Mouse (Mus musculus) liver, embryonic 16.5 days (tissue): ENCODE data around the gene Il4i1. TPM values are rescaled to one million over a fixed set of nuclear protein-coding genes. Genes with fewer than 3 reads are reported as not detected.

Experiments
- ATAC-seq: fragments of 200-750 bp; cut with Nextera tagmentation; 2 replicates; pipeline ENCODE4 v1.8.0; 2017; ENCODE audit warnings: low read depth, mild to moderate bottlenecking, moderate number of reproducible peaks, moderate library complexity
- H3K27ac ChIP-seq: fragments of 300-500 bp; sonication (generic); 2 replicates; pipeline ENCODE4 v1.5.1; 2014; ENCODE audit warnings: mild to moderate bottlenecking, low read length
- H3K27me3 ChIP-seq: fragments of 300-500 bp; sonication (generic); 2 replicates; pipeline ENCODE4 v1.6.1; 2014; ENCODE audit warnings: low read depth, low read length, mixed read lengths; ENCODE audit not compliant: control insufficient read depth, insufficient read depth
- H3K36me3 ChIP-seq: fragments of 300-500 bp; sonication (generic); 2 replicates; pipeline ENCODE4 v1.6.1; 2014; ENCODE audit warnings: mild to moderate bottlenecking; ENCODE audit not compliant: control insufficient read depth, insufficient read depth
- H3K4me1 ChIP-seq: fragments of 300-500 bp; sonication (generic); 2 replicates; pipeline ENCODE4 v1.6.1; 2014; ENCODE audit warnings: low read depth, low read length, mixed read lengths; ENCODE audit not compliant: control insufficient read depth
- H3K4me2 ChIP-seq: fragments of 300-500 bp; sonication (generic); 2 replicates; pipeline ENCODE4 v1.6.1; 2014; ENCODE audit warnings: low read depth, low read length, mixed read lengths
- H3K4me3 ChIP-seq: fragments of 300-500 bp; sonication (generic); 2 replicates; pipeline ENCODE4 v1.5.1; 2014; ENCODE audit warnings: low read depth, mild to moderate bottlenecking, low read length
- H3K9ac ChIP-seq: fragments of 300-500 bp; sonication (generic); 2 replicates; pipeline ENCODE4 v1.6.1; 2014; ENCODE audit warnings: low read depth, low read length
- H3K9me3 ChIP-seq: fragments of 300-500 bp; sonication (generic); replicated peaks from 2 replicates; pipeline ENCODE4 v1.6.1; 2016; ENCODE audit warnings: low read length; ENCODE audit not compliant: control insufficient read depth
- WGBS: fragments of 180-500 bp; shearing (Covaris S2); extraction: QIAGEN DNeasy Blood & Tissue Kit; methylation state at CpG from one replicate; pipeline ENCODE4 v1.1.7; 2014; ENCODE audit not compliant: insufficient replicate concordance; 5-methylcytosine and 5-hydroxymethylcytosine counted together
- polyA plus RNA-seq: library from polyadenylated mRNA; unstranded; fragments of >200 nt; fragmentation: Nextera tagmentation; extraction: Ambion mirVana; gene quantifications from 2 replicates; pipeline ENCODE4 v1.2.1, GENCODE M21; 2015

Il4i1 gene
- polyA plus RNA-seq, 1 experiment from 2014 or later, result 0.34 TPM

- Histone ChIP-seq H3K9ac (no peak overlapping the region), H3K9me3 (no peaks in the 10 kb centered on the region), H3K27ac (no peak overlapping the region), H3K27me3 (no peaks in the 10 kb centered on the region; the same call in 1 of the 2 replicates), H3K36me3 (no peaks in the 10 kb centered on the region), H3K4me1 (no peaks in the 10 kb centered on the region), H3K4me2 (no peak overlapping the region), H3K4me3 (no peak overlapping the region)
- ATAC-seq, result no peak
- WGBS, result 70% methylated on average over 6 of the region's 6 CpGs
These were observed 23.4 kb upstream of the Il4i1 start for GRCm38 (mm10) chr7:44792781-44793180.

GRCm38 (mm10) chr7:44808927-44809326, 7.3 kb upstream of the Il4i1 start:
- peaks cover 7% of the 10 kb centered on the region; the same call in 1 of the 2 replicates for H3K36me3 ChIP-seq
- no peaks in the 10 kb centered on the region for H3K27me3 ChIP-seq
- H3K4me1 ChIP-seq, result no peaks in the 10 kb centered on the region; the same call in 1 of the 2 replicates
- 46% methylated on average over 2 of the region's 2 CpGs for whole genome bisulfite sequencing
- H3K27ac ChIP-seq, result no peak overlapping the region
- H3K9ac ChIP-seq, result no peak overlapping the region
- no peak overlapping the region for H3K4me2 ChIP-seq
- no peak for ATAC-seq
- no peaks in the 10 kb centered on the region for H3K9me3 ChIP-seq
- H3K4me3 ChIP-seq, result no peak overlapping the region

DNA sequence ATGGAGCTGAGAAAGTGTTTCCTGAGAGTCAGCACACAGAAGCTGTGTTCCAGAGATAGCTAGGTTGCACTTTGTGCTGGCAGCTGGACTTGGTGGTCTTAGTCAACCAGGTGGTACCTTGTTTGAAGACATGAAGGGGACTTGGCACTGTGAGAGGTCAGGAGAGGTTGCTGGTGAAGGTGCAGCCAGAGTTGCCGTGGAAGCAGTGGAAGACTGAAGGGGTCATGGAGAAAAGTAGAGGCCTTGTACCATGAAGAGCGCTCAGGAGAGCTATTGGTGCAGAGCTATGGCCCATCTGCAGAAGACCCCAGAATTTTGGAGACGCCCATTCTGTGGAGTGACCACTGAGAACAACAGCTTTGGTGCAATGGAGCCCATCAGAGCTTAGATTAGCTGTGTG, 6.7 kb upstream of the Il4i1 start:
- peaks cover under 1% of the 10 kb centered on the region; the same call in 1 of the 2 replicates for H3K4me1 ChIP-seq
- H3K4me2 ChIP-seq, result no peak overlapping the region
- WGBS, result 59% methylated on average over 3 of the region's 3 CpGs
- no peak overlapping the region for H3K9ac ChIP-seq
- no peak overlapping the region for H3K4me3 ChIP-seq
- ATAC-seq, result no peak
- H3K9me3 ChIP-seq, result no peaks in the 10 kb centered on the region
- H3K27ac ChIP-seq, result no peak overlapping the region
- H3K36me3 ChIP-seq, result peaks cover 7% of the 10 kb centered on the region; the same call in 1 of the 2 replicates
- H3K27me3 ChIP-seq, result no peaks in the 10 kb centered on the region

DNA sequence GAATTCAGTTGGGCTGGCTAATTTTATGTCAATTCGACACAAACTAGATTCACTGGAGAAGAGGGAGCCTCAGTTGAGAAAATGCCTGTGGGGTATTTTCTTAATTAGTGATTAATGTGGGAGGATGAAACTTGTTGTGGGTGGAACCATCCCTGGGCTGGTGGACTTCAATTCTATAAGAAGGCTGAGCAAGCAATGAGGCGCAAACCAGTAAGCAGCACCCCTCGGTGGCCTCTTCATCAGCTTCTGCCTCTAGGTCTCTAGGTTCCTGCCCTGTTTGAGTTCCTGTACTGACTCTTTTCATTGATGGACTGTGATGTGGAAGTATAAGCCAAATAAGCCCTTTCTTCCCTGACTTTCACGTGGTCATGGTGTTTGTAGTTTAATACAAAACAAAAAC, 5.8 kb upstream of the Il4i1 start:
- Histone ChIP-seq H3K9ac (no peak overlapping the region), H3K27me3 (no peaks in the 10 kb centered on the region), H3K4me3 (no peak overlapping the region), H3K4me1 (peaks cover 10% of the 10 kb centered on the region), H3K4me2 (no peak overlapping the region), H3K9me3 (no peaks in the 10 kb centered on the region), H3K27ac (no peak overlapping the region), H3K36me3 (peaks cover 7% of the 10 kb centered on the region; the same call in 1 of the 2 replicates)
- WGBS, result 57% methylated on average over 4 of the region's 4 CpGs
- no peak for ATAC-seq

GRCm38 (mm10) chr7:44810819-44811557, 5.2 kb upstream of the Il4i1 start:
- ATAC-seq, result no peak
- H3K27ac ChIP-seq, result no peak overlapping the region
- no peak overlapping the region for H3K4me3 ChIP-seq
- H3K4me1 ChIP-seq, result peaks cover 10% of the 10 kb centered on the region
- peaks cover 7% of the 10 kb centered on the region; the same call in 1 of the 2 replicates for H3K36me3 ChIP-seq
- H3K4me2 ChIP-seq, result no peak overlapping the region
- no peaks in the 10 kb centered on the region for H3K27me3 ChIP-seq
- 74% methylated on average over 7 of the region's 7 CpGs for WGBS
- no peaks in the 10 kb centered on the region for H3K9me3 ChIP-seq
- H3K9ac ChIP-seq, result no peak overlapping the region

DNA sequence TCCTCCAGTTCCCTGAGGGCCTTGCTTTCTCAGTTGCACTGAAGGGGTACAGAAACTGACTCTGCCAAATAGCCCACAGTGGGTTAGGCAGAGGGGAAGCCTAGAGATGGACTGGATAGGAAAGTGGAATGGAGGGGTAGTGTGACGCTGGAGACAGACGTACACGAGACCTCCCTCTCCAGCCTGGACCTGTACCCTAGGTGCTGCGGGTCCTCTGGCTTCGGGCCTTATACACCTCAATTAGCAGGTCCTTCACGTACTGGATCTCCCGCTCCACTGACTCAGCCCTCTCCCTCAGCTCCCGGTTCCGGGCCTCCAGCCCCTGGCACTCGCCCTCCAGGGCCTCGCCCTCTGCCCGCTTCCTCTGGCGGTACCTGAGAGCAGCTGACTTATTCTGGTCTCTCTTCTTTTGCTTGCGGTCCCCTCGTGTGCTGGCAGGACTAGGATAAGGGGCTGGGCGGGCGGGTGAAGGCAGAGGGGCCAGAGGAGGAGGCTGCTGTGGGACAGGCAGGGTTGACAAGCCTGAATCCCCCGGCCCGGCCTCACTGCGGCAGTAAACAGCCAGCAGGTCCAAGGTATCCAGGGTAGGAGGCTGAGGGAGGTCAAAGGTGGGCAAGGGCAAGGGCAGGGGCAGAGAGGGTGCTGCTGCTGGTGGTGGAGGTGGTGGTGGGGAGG, 3.4 kb upstream of the Il4i1 start:
- WGBS, result 81% methylated on average over 20 of the region's 20 CpGs
- Histone ChIP-seq H3K4me2 (no peak overlapping the region), H3K27ac (no peak overlapping the region), H3K9ac (no peak overlapping the region), H3K36me3 (peaks cover 7% of the 10 kb centered on the region; the same call in 1 of the 2 replicates), H3K4me3 (no peak overlapping the region), H3K4me1 (peaks cover 17% of the 10 kb centered on the region), H3K27me3 (no peaks in the 10 kb centered on the region), H3K9me3 (no peaks in the 10 kb centered on the region)
- ATAC-seq, result no peak

GRCm38 (mm10) chr7:44813985-44814384, 2.2 kb upstream of the Il4i1 start:
- Histone ChIP-seq H3K27me3 (no peaks in the 10 kb centered on the region), H3K9ac (no peak overlapping the region), H3K4me1 (peaks cover 29% of the 10 kb centered on the region), H3K4me3 (peak overlapping the region; percentile 11), H3K27ac (no peak overlapping the region), H3K4me2 (peak overlapping the region; percentile 41), H3K9me3 (no peaks in the 10 kb centered on the region), H3K36me3 (peaks cover 7% of the 10 kb centered on the region; the same call in 1 of the 2 replicates)
- 75% methylated on average over 3 of the region's 3 CpGs for WGBS
- ATAC-seq, result no peak

GRCm38 (mm10) chr7:44814423-44814822, 1.8 kb upstream of the Il4i1 start:
- peak overlapping the region; percentile 95 for H3K4me3 ChIP-seq
- WGBS, result 73% methylated on average over 4 of the region's 4 CpGs
- no peaks in the 10 kb centered on the region for H3K27me3 ChIP-seq
- no peak for ATAC-seq
- peaks cover 33% of the 10 kb centered on the region for H3K4me1 ChIP-seq
- H3K27ac ChIP-seq, result no peak overlapping the region
- H3K4me2 ChIP-seq, result peak overlapping the region; percentile 82
- peaks cover 7% of the 10 kb centered on the region; the same call in 1 of the 2 replicates for H3K36me3 ChIP-seq
- no peak overlapping the region for H3K9ac ChIP-seq
- H3K9me3 ChIP-seq, result no peaks in the 10 kb centered on the region
